ENCODE assay signal across 22 mouse cellular contexts in the genomic region with DNA sequence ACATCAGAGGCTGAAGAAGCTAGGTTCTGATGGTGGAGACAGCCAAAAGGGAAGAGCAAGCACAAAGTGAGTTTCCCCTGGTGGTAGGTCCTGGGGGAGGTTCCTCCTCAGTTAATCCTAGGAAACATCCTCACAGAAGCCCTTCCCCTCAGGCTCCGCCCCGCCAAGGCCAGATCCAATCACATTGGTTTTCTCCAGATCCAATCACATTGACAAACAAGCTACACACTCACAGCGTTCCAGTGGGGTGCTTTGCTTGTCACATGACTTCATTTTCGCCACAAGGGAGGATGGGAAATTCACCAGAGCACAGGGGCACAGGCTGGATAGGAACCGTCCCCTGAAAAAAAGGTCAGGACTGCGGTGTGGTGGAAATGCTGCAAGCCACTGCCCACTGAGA. TPM values are rescaled to one million over a fixed set of nuclear protein-coding genes. Genes with fewer than 3 reads are reported as not detected.
"Had no signal": no experiment of that assay in that cellular context is flagged by ENCODE, and none has a peak within 500 bp of the region (broad histone marks: within the 10 kb centered on the region; RNA-seq: fewer than 3 reads in every experiment).

No protein-coding gene starts in this region.

- H3K27me3 ChIP-seq: lung, embryonic 15.5 days; neural tube, embryonic 15.5 days had no signal

- H3K27ac ChIP-seq: liver, embryonic 15.5 days; lung, embryonic 15.5 days; macrophage; neural tube, embryonic 13.5 days; neural tube, embryonic 15.5 days had no signal

- H3K9me3 ChIP-seq: liver, embryonic 15.5 days; lung, embryonic 15.5 days; megakaryocyte, embryonic 14.5 days; neural tube, embryonic 13.5 days; neural tube, embryonic 15.5 days had no signal

- H3K4me2 ChIP-seq: liver, embryonic 15.5 days; lung, embryonic 15.5 days; neural tube, embryonic 13.5 days; neural tube, embryonic 15.5 days had no signal

- DNase-seq: liver, postnatal 0 days; lung, adult 2 months; lung, postnatal 14 days; lung, postnatal 36 days; midbrain, embryonic 14.5 days; retina, postnatal 1 day; right cerebral cortex, adult 18-20 months; right cerebral cortex, postnatal 25 days; right cerebral cortex, postnatal 4 days; spleen, adult 18-20 months; thymus, adult 18-20 months; thymus, postnatal 14 days; thymus, postnatal 36 days had no signal

- H3K4me3 ChIP-seq: liver, embryonic 15.5 days; lung, embryonic 15.5 days; megakaryocyte, embryonic 14.5 days; neural tube, embryonic 13.5 days; neural tube, embryonic 15.5 days had no signal

- H3K36me3 ChIP-seq: liver, embryonic 15.5 days; lung, embryonic 15.5 days; neural tube, embryonic 13.5 days; neural tube, embryonic 15.5 days had no signal

- ATAC-seq: liver, postnatal 0 days; lung, postnatal 0 days; midbrain, embryonic 16.5 days had no signal

- H3K9ac ChIP-seq: liver, embryonic 15.5 days; liver, postnatal 0 days; lung, embryonic 15.5 days; neural tube, embryonic 13.5 days; neural tube, embryonic 15.5 days had no signal

- H3K4me1 ChIP-seq: liver, embryonic 15.5 days; lung, embryonic 15.5 days; megakaryocyte, embryonic 14.5 days had no signal

RNA-seq across cellular contexts. Expression of gene Sez6l, which starts 9.1 kb away (rescaled TPM):
- total RNA-seq: megakaryocyte progenitor cell, adult 5-6 weeks had no signal
- polyA plus RNA-seq: liver, postnatal 0 days; macrophage had no signal
